10 mouse cellular contexts compared by ENCODE assay signal in the genomic region with DNA sequence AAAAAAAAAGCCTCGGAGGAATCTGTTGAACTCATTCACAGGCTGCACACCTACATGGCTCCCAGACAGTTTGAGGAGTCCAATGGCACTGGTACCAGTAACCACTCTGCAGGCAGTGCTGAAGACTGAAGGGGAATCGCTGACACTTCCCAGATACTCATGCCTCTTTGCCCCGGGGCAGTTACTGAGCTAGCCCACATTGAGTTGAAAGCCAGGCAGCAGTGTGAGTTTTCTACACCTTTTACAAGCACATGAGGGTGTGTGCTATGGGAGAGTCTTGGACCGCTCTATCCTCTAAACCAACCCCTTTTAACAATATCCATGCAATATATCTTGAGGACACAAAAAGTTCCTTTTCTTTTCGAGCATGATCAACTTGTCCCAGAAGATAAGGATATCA. TPM values are rescaled to one million over a fixed set of nuclear protein-coding genes. Genes with fewer than 3 reads are reported as not detected.
DNase-seq lines count a peak whose midpoint lies in the region; ATAC-seq and TF ChIP-seq lines count a peak whose summit lies in the region.
"Had no signal": no experiment of that assay in that cellular context is flagged by ENCODE, and none has a peak within 500 bp of the region (broad histone marks: within the 10 kb centered on the region; RNA-seq: fewer than 3 reads in every experiment).

No protein-coding gene starts in this region.

- H3K9ac ChIP-seq in forebrain, postnatal 0 days, result peak overlapping the region; percentile 85
- H3K9ac ChIP-seq in midbrain, embryonic 13.5 days (replicated peaks), result peak overlapping the region; percentile 90

- H3K4me1 ChIP-seq in cerebellum, adult 2 months (ENCODE audit: control insufficient read depth, insufficient read depth, low read length), result no peaks in the 10 kb centered on the region
- H3K4me1 ChIP-seq in forebrain, postnatal 0 days (ENCODE audit: insufficient read depth), result no peaks in the 10 kb centered on the region
- peaks cover 16% of the 10 kb centered on the region for H3K4me1 ChIP-seq in midbrain, embryonic 13.5 days (replicated peaks)
- peaks cover 22% of the 10 kb centered on the region for H3K4me1 ChIP-seq in heart, embryonic 10.5 days

- WGBS in cerebellum, adult 2 months, result 24% methylated on average over 5 of the region's 5 CpGs
- 21% methylated on average over 5 of the region's 5 CpGs for WGBS in forebrain, postnatal 0 days
- 31% methylated on average over 5 of the region's 5 CpGs for WGBS in midbrain, embryonic 13.5 days
- 29% methylated on average over 5 of the region's 5 CpGs for WGBS in heart, embryonic 10.5 days

- H3K4me3 ChIP-seq in cerebellum, adult 2 months (replicated peaks; ENCODE audit: insufficient read depth, low read depth, low read length), result peak overlapping the region; percentile 24
- peak overlapping the region; percentile 90 for H3K4me3 ChIP-seq in forebrain, postnatal 0 days (ENCODE audit: low read depth, low read length)
- peak overlapping the region; percentile 84 for H3K4me3 ChIP-seq in midbrain, embryonic 13.5 days (replicated peaks)
- no peak overlapping the region for H3K4me3 ChIP-seq in heart, embryonic 10.5 days
- H3K4me3 ChIP-seq: myocyte had no signal

- H3K27ac ChIP-seq in cerebellum, adult 2 months (ENCODE audit: insufficient read depth, low read length), result no peak overlapping the region
- H3K27ac ChIP-seq in forebrain, postnatal 0 days (ENCODE audit: low read depth, low read length), result no peak overlapping the region
- no peak overlapping the region for H3K27ac ChIP-seq in midbrain, embryonic 13.5 days
- no peak overlapping the region for H3K27ac ChIP-seq in heart, embryonic 10.5 days

- no peaks in the 10 kb centered on the region for H3K36me3 ChIP-seq in forebrain, postnatal 0 days (ENCODE audit: insufficient read depth)
- no peaks in the 10 kb centered on the region for H3K36me3 ChIP-seq in midbrain, embryonic 13.5 days
- H3K36me3 ChIP-seq in heart, embryonic 10.5 days, result no peaks in the 10 kb centered on the region

- no peak for ATAC-seq in forebrain, postnatal 0 days
- no peak for ATAC-seq in midbrain, embryonic 13.5 days

- no peak for TF ChIP-seq CTCF in cerebellum, adult 2 months (IDR thresholded peaks at IDR 0.05; ENCODE audit: borderline replicate concordance, insufficient read depth, low read depth, low read length)
- no peak for TF ChIP-seq CTCF in forebrain, postnatal 0 days (IDR thresholded peaks at IDR 0.05; ENCODE audit: low read depth)

- peak overlapping the region; percentile 72 for H3K4me2 ChIP-seq in forebrain, postnatal 0 days (ENCODE audit: low read depth)
- H3K4me2 ChIP-seq in midbrain, embryonic 13.5 days (replicated peaks), result peak overlapping the region; percentile 88

- intact Hi-C loops in heart, postnatal 36 days (cut with DNase I), result no loop called here

- no peaks in the 10 kb centered on the region; the same call in 1 of the 2 replicates for H3K27me3 ChIP-seq in cerebellum, adult 2 months (ENCODE audit: control insufficient read depth, insufficient read depth, low read length)
- H3K27me3 ChIP-seq in forebrain, postnatal 0 days (ENCODE audit: insufficient read depth, low read length), result no peaks in the 10 kb centered on the region
- peaks cover 5% of the 10 kb centered on the region for H3K27me3 ChIP-seq in midbrain, embryonic 13.5 days
- peaks cover 55% of the 10 kb centered on the region for H3K27me3 ChIP-seq in heart, embryonic 10.5 days (ENCODE audit: insufficient read depth, poor library complexity, severe bottlenecking)

- no peaks in the 10 kb centered on the region for H3K9me3 ChIP-seq in forebrain, postnatal 0 days (ENCODE audit: low read length)
- H3K9me3 ChIP-seq in midbrain, embryonic 13.5 days, result no peaks in the 10 kb centered on the region
- no peaks in the 10 kb centered on the region for H3K9me3 ChIP-seq in heart, embryonic 10.5 days

- no peak for TF ChIP-seq POLR2A in cerebellum, adult 2 months (IDR thresholded peaks at IDR 0.05; ENCODE audit: borderline replicate concordance, insufficient read depth, low read length)

- DNase-seq in cerebellum, adult 2 months, result peak in 1 of 2 experiments; percentile 17
- no peak for DNase-seq in cerebellum, postnatal 36 days
- peak; percentile 26 for DNase-seq in brain, adult 2 months (ENCODE audit: low read depth, low spot score)
- DNase-seq in forebrain, postnatal 0 days, result no peak
- DNase-seq in thymus, postnatal 14 days, result no peak
- no peak for DNase-seq in heart, postnatal 36 days
- no peak for DNase-seq in heart, embryonic 10.5 days (ENCODE audit: low spot score)
- DNase-seq: lung, adult 18-20 months had no signal

RNA-seq across cellular contexts. Expression of gene Mdga2, which starts 2.8 kb away (rescaled TPM):
- 12.2 and 12.9 TPM in 2 replicates for polyA plus RNA-seq in cerebellum, adult 2 months (2012; rRNA removed)
- 25.8 and 27.9 TPM in 2 replicates for total RNA-seq in forebrain, postnatal 0 days (2014; rRNA removed)
- 16.7 and 36.0 TPM in 2 replicates for polyA plus RNA-seq in forebrain, postnatal 0 days (2015; fragmentation: Nextera tagmentation; extraction: Ambion mirVana)
- polyA plus RNA-seq in midbrain, embryonic 13.5 days (2015; fragmentation: Nextera tagmentation; extraction: Ambion mirVana), result 16.9 and 17.7 TPM in 2 replicates
- under 1 TPM; 0.73 to 0.86 TPM for total RNA-seq in heart, postnatal 36 days (2021)
- polyA plus RNA-seq in heart, embryonic 10.5 days (2016; fragmentation: Nextera tagmentation; extraction: Ambion mirVana), result 0.21 TPM in 1 of 2 replicates, not detected in the other
- polyA plus RNA-seq: myocyte had no signal

Comparison
In these comparisons a context has a peak if more than half of its experiments do, and no peak if none do; other contexts are left out.
1. RNA of gene Mdga2, which starts 2.8 kb away (polyA plus RNA-seq): 16.7 to 36.0 TPM in forebrain, postnatal 0 days, 16.9 to 17.7 TPM in midbrain, embryonic 13.5 days and 12.2 to 12.9 TPM in cerebellum, adult 2 months; 0.21 TPM in heart, embryonic 10.5 days; every median in the first group is over 10 times any median in the second.